Mouse (Mus musculus) embryonic stem cell, embryonic (primary cell): ENCODE measurements around the gene Kdm2b.

Experiments
- CTCF ChIA-PET, 4 experiments: fragments of 300-600 bp in 2 of 4; fragments of 350-600 bp in 2 of 4; sonication (Branson Sonifier 250); formaldehyde crosslinking; loops; one replicate each; lab custom pipeline; 2022; ENCODE audit warnings: inconsistent platforms in 2 of 4; lab: Charles Lee
- POLR2A ChIA-PET, 4 experiments: fragments of 300-600 bp in 2 of 4; fragments of 350-600 bp in 2 of 4; sonication (Branson Sonifier 250); formaldehyde crosslinking; loops; one replicate each; lab custom pipeline; 2022; ENCODE audit warnings: antibody characterized with exemption in 4 of 4, inconsistent platforms in 1 of 4; lab: Charles Lee

Gene Kdm2b

GRCm38 (mm10) chr5:122968322-122968721, 21.3 kb downstream of the Kdm2b start:
- POLR2A ChIA-PET, result interaction anchor here in 3 of 4 experiments (0.6 to 2.7 kb wide), 30 partner anchors 14 to 260 kb away, joined by 3 to 9 read pairs (median 4); partner anchors contain the start of genes Orai1 (in 3 of the 3), Kdm2b (in 1 of the 3) and Rhof (in 1 of the 3)
- CTCF ChIA-PET, result interaction anchor here (0.5 to 3.5 kb wide), 36 partner anchors 12 to 194 kb away, joined by 3 to 48 read pairs (median 4); partner anchors contain the start of genes Orai1 (in 2 of the 4), Kdm2b (in 1 of the 4) and Rhof (in 1 of the 4)

GRCm38 (mm10) chr5:122965427-122965826, 24.2 kb downstream of the Kdm2b start:
- POLR2A ChIA-PET, result interaction anchor here in 2 of 4 experiments (0.7 to 2.4 kb wide), 12 partner anchors 9 to 74 kb away, joined by 3 to 12 read pairs (median 4); partner anchors contain the start of gene Orai1 (in 1 of the 2)
- CTCF ChIA-PET, result interaction anchor here (0.6 to 2.1 kb wide), 6 partner anchors 29 to 98 kb away, joined by 3 to 10 read pairs (median 3); partner anchors contain the start of gene Morn3 (in 1 of the 4)

- POLR2A ChIA-PET, result interaction anchor here in 2 of 4 experiments (0.6 to 2.3 kb wide), 14 partner anchors 9 to 453 kb away, joined by 3 to 12 read pairs (median 4); partner anchors contain the start of gene Orai1 (in 1 of the 2)
- CTCF ChIA-PET, result interaction anchor here (0.6 to 2.1 kb wide), 8 partner anchors 10 to 107 kb away, joined by 3 to 20 read pairs (median 3); partner anchors contain the start of gene Morn3 (in 1 of the 4)
Observed at GRCm38 (mm10) chr5:122964853-122965252, 24.8 kb downstream of the Kdm2b start.

- POLR2A ChIA-PET, result interaction anchor here in 2 of 4 experiments (0.8 to 1.5 kb wide), 5 partner anchors 9 to 87 kb away, joined by 3 to 8 read pairs (median 3); no protein-coding TSS in a partner anchor
Observed at GRCm38 (mm10) chr5:122961905-122962304, 27.7 kb downstream of the Kdm2b start.

GRCm38 (mm10) chr5:122959391-122959790, 30.2 kb downstream of the Kdm2b start:
- ChIA-PET POLR2A (interaction anchor here in 2 of 4 experiments (0.6 to 1.6 kb wide), 3 partner anchors 9 to 752 kb away, joined by 3 to 6 read pairs (median 3); no protein-coding TSS in a partner anchor), CTCF (interaction anchor here in 1 of 4 experiments (1.0 kb wide), 2 partner anchors 23 to 47 kb away, joined by 3 read pairs; no protein-coding TSS in a partner anchor)

More at GRCm38 (mm10) chr5:122961905-122962304, 27.7 kb downstream of the Kdm2b start:
- CTCF ChIA-PET, result interaction anchor here in 2 of 4 experiments (0.6 to 1.4 kb wide), 5 partner anchors 9 to 78 kb away, joined by 3 to 4 read pairs (median 3); no protein-coding TSS in a partner anchor

- ChIA-PET CTCF (interaction anchor here in 2 of 4 experiments (0.6 kb wide), 3 partner anchors 144 to 1277 kb away, joined by 3 to 4 read pairs (median 3); no protein-coding TSS in a partner anchor), POLR2A (interaction anchor here in 3 of 4 experiments (0.7 to 2.1 kb wide), 4 partner anchors 9 to 937 kb away, joined by 3 to 6 read pairs (median 4); no protein-coding TSS in a partner anchor)
Observed at GRCm38 (mm10) chr5:122956059-122956458, 33.6 kb downstream of the Kdm2b start.

GRCm38 (mm10) chr5:122951913-122952641, 37.5 kb downstream of the Kdm2b start:
- CTCF ChIA-PET, result interaction anchor here (0.5 to 2.8 kb wide), 23 partner anchors 9 to 818 kb away, joined by 3 to 14 read pairs (median 4); partner anchors contain the start of gene Orai1 (in 1 of the 4)
- POLR2A ChIA-PET, result interaction anchor here in 3 of 4 experiments (0.5 to 9.2 kb wide), 31 partner anchors 9 to 405 kb away, joined by 3 to 57 read pairs (median 5); partner anchors contain the start of genes Kdm2b (in 1 of the 3), Orai1 (in 1 of the 3) and Rnf34 (in 1 of the 3)

GRCm38 (mm10) chr5:122951056-122951912, 38.3 kb downstream of the Kdm2b start:
- ChIA-PET POLR2A (interaction anchor here (0.6 to 9.2 kb wide), 31 partner anchors 8 to 1050 kb away, joined by 3 to 57 read pairs (median 5); partner anchors contain the start of genes Kdm2b (in 1 of the 4) and Orai1 (in 1 of the 4)), CTCF (interaction anchor here in 3 of 4 experiments (0.5 to 2.8 kb wide), 15 partner anchors 10 to 819 kb away, joined by 3 to 14 read pairs (median 4); partner anchors contain the start of gene Orai1 (in 1 of the 3))

GRCm38 (mm10) chr5:122950329-122950953, 39.2 kb downstream of the Kdm2b start:
- POLR2A ChIA-PET, result interaction anchor here (0.6 to 9.2 kb wide), 16 partner anchors 9 to 1049 kb away, joined by 3 to 57 read pairs (median 6); partner anchors contain the start of gene Orai1 (in 1 of the 4)
- CTCF ChIA-PET, result interaction anchor here (0.7 to 2.8 kb wide), 6 partner anchors 15 to 199 kb away, joined by 3 to 14 read pairs (median 5); no protein-coding TSS in a partner anchor

- ChIA-PET CTCF (interaction anchor here in 1 of 4 experiments (0.6 kb wide), 1 partner anchor 66 kb away, joined by 5 read pairs; the partner anchor contains the start of gene Orai1), POLR2A (interaction anchor here in 2 of 4 experiments (0.6 to 9.2 kb wide), 4 partner anchors 12 to 81 kb away, joined by 3 to 57 read pairs (median 4); no protein-coding TSS in a partner anchor)
Observed at GRCm38 (mm10) chr5:122949101-122949500, 40.5 kb downstream of the Kdm2b start.

GRCm38 (mm10) chr5:122947534-122947933, 42.1 kb downstream of the Kdm2b start:
- ChIA-PET CTCF (interaction anchor here in 3 of 4 experiments (0.6 to 1.5 kb wide), 7 partner anchors 12 to 104 kb away, joined by 3 to 6 read pairs (median 4); no protein-coding TSS in a partner anchor), POLR2A (interaction anchor here in 2 of 4 experiments (0.5 to 9.2 kb wide), 14 partner anchors 7 to 208 kb away, joined by 3 to 57 read pairs (median 3); no protein-coding TSS in a partner anchor)

GRCm38 (mm10) chr5:122938676-122939075, 50.9 kb downstream of the Kdm2b start:
- ChIA-PET POLR2A (interaction anchor here in 3 of 4 experiments (0.6 to 6.9 kb wide), 7 partner anchors 12 to 369 kb away, joined by 3 to 57 read pairs (median 5); no protein-coding TSS in a partner anchor), CTCF (interaction anchor here in 3 of 4 experiments (0.5 to 1.5 kb wide), 6 partner anchors 13 to 1452 kb away, joined by 3 to 14 read pairs (median 4); no protein-coding TSS in a partner anchor)

- ChIA-PET POLR2A (interaction anchor here in 2 of 4 experiments (1.3 to 6.9 kb wide), 4 partner anchors 9 to 17 kb away, joined by 4 to 57 read pairs (median 16); no protein-coding TSS in a partner anchor), CTCF (interaction anchor here (0.6 to 1.5 kb wide), 7 partner anchors 10 to 126 kb away, joined by 3 to 8 read pairs (median 4); no protein-coding TSS in a partner anchor)
Observed at GRCm38 (mm10) chr5:122937958-122938540, 51.6 kb downstream of the Kdm2b start.

GRCm38 (mm10) chr5:122937031-122937430, 52.6 kb downstream of the Kdm2b start:
- CTCF ChIA-PET, result interaction anchor here in 2 of 4 experiments (0.7 to 1.5 kb wide), 4 partner anchors 9 to 127 kb away, joined by 3 to 8 read pairs (median 5); no protein-coding TSS in a partner anchor
- POLR2A ChIA-PET, result interaction anchor here in 3 of 4 experiments (0.6 to 6.9 kb wide), 7 partner anchors 8 to 408 kb away, joined by 3 to 57 read pairs (median 5); partner anchors contain the start of gene Rnf34 (in 1 of the 3)

GRCm38 (mm10) chr5:122935810-122936209, 53.8 kb downstream of the Kdm2b start:
- CTCF ChIA-PET, result interaction anchor here (0.5 to 2.1 kb wide), 53 partner anchors 9 to 672 kb away, joined by 3 to 17 read pairs (median 4); partner anchors contain the start of genes Orai1 (in 2 of the 4), Kdm2b (in 1 of the 4) and Tctn1 (in 1 of the 4)
- POLR2A ChIA-PET, result interaction anchor here (0.6 to 6.9 kb wide), 23 partner anchors 8 to 445 kb away, joined by 3 to 57 read pairs (median 4); partner anchors contain the start of genes Kdm2b (in 1 of the 4) and Orai1 (in 1 of the 4)
